Mouse (Mus musculus): ENCODE measurements around the gene D230025D16Rik. TPM values are rescaled to one million over a fixed set of nuclear protein-coding genes. Genes with fewer than 3 reads are reported as not detected.
A peak's percentile ranks its signal among the peaks of the same experiment; 100 is the strongest.

The D230025D16Rik gene
- polyA plus RNA-seq, 1 experiment: 22.1 TPM

DNA sequence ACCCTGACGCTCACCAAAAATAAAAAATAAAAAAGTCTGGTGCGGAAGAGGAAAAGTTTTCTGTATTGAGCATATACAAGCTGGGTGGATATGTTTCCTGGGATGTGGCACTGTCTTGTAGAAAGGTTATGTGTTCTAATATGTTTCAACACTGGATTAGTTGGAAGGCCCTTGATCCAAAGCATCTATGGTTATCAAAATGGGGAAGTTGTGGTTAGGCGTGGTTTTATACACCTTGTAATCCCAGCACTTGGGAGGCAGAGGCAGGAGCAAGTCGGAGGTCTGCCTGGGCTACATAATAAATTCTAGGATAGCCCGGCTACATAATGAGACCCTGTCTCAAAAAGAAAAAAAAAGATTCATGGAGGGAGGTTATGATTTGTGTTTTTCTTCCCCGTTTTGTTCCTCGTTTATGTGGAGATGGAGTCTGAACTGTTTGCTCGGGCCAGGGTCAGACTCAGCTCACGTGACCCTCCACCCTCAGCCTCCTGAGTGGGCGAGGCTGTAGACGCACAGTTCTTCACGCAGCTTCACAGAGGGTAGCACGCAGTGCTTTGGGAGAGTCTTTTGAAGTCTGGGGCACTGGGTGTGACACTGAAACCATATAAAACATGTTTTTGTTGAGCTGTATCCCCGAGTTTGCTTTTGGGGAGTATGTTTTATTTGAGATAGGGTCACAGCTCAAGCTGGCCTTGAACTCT lies 12.6 kb downstream of the D230025D16Rik start:
- no peak overlapping the region for H3K27ac ChIP-seq (ENCODE audit: insufficient read depth, low read depth, low read length)
- no peak overlapping the region for H3K4me3 ChIP-seq (ENCODE audit: insufficient read depth, low read depth, low read length)
- H3K4me1 ChIP-seq (ENCODE audit: control insufficient read depth, insufficient read depth, low read length): peaks cover 3% of the 10 kb centered on the region; the same call in 1 of the 2 replicates
- no peaks in the 10 kb centered on the region for H3K27me3 ChIP-seq (replicated peaks; ENCODE audit: control insufficient read depth, insufficient read depth, low read length)
- peaks cover 14% of the 10 kb centered on the region for H3K36me3 ChIP-seq (ENCODE audit: control insufficient read depth, insufficient read depth, low read length)
- DNase-seq: no peak
- TF ChIP-seq POLR2A (IDR thresholded peaks at IDR 0.05; ENCODE audit: low read depth, low read length): no peak
- no peak for TF ChIP-seq CTCF (conservative IDR thresholded peaks at IDR 0.05; ENCODE audit: insufficient read depth, insufficient read length, low read depth, low read length)
- 87% methylated on average over 14 of the region's 14 CpGs for WGBS

DNA sequence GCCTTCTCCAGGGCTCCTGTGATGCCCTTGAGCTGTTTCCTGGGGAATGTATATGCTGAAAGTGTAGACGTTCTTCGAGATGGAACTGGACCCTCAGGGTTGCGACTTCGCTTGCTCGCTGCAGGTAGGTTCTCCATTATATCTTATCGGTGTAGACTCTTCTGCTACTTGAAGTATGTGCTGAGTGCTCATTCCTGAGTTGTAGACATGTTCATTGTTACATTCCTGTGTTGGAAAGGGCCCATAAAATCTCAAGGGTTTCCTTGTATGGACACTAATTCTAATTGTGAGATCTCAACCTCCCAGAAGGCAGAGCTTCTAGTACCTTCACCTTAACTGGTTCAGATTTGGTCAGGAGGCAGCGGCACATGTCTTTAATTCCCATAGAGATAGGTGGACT lies 16.1 kb downstream of the D230025D16Rik start:
- peaks cover 13% of the 10 kb centered on the region for H3K36me3 ChIP-seq (ENCODE audit: control insufficient read depth, insufficient read depth, low read length)
- no peaks in the 10 kb centered on the region for H3K4me1 ChIP-seq (ENCODE audit: control insufficient read depth, insufficient read depth, low read length)
- 98% methylated on average over 7 of the region's 7 CpGs for WGBS
- no peaks in the 10 kb centered on the region for H3K27me3 ChIP-seq (replicated peaks; ENCODE audit: control insufficient read depth, insufficient read depth, low read length)
- H3K27ac ChIP-seq (ENCODE audit: insufficient read depth, low read depth, low read length): no peak overlapping the region
- TF ChIP-seq CTCF (conservative IDR thresholded peaks at IDR 0.05; ENCODE audit: insufficient read depth, insufficient read length, low read depth, low read length) (no peak), POLR2A (IDR thresholded peaks at IDR 0.05; ENCODE audit: low read depth, low read length) (no peak)
- DNase-seq: no peak
- H3K4me3 ChIP-seq (ENCODE audit: insufficient read depth, low read depth, low read length): no peak overlapping the region

GRCm38 (mm10) chr8:105251954-105252353 lies 27.0 kb downstream of the D230025D16Rik start:
- Histone ChIP-seq H3K4me1 (ENCODE audit: control insufficient read depth, insufficient read depth, low read length) (no peaks in the 10 kb centered on the region), H3K27ac (ENCODE audit: insufficient read depth, low read depth, low read length) (no peak overlapping the region), H3K4me3 (ENCODE audit: insufficient read depth, low read depth, low read length) (no peak overlapping the region), H3K27me3 (replicated peaks; ENCODE audit: control insufficient read depth, insufficient read depth, low read length) (no peaks in the 10 kb centered on the region), H3K36me3 (ENCODE audit: control insufficient read depth, insufficient read depth, low read length) (peaks cover 2% of the 10 kb centered on the region; the same call in 1 of the 2 replicates)
- TF ChIP-seq CTCF (conservative IDR thresholded peaks at IDR 0.05; ENCODE audit: insufficient read depth, insufficient read length, low read depth, low read length) (no peak), POLR2A (IDR thresholded peaks at IDR 0.05; ENCODE audit: low read depth, low read length) (no peak)
- no peak for DNase-seq
- 96% methylated on average over 6 of the region's 6 CpGs for WGBS

DNA sequence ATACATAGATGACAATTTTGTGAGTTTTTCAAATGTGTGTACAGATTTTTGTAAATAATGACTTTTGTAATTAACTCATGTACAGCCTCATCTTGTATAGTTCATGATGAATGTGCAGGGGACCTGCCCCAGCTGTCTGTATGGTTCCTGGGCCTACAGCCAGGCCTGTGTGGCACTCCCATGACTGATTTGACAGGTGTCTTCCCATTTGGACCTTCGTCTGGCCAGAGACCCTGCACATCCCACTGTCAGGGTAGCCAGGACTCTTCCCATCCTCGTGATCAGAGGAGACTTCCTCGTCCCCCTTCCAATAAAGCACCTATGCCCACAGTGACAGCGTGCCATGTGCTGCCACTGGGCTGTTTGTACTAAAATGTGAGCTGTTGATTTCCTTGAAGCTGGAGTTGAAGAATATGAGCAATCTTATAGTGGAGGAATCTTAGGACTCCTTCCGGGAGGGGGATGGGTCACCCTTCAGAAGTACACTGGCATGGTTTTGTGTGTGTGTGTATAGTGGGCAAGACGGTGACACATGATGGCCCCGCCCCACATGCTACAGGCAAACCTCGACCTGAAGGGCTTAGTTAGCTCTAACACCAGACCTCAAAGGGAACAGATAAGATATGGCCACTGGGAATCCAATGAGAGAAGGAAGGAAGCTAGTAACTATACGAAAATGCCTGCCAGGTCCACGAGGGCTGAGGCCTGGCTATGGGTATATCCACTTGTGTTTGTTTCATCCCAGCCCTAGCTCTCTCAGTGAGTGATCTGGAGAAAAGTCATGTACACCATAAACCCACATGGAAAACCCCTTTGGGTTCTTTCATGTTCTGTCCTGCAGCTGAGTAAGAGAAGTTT lies 28.0 kb downstream of the D230025D16Rik start:
- H3K27me3 ChIP-seq (replicated peaks; ENCODE audit: control insufficient read depth, insufficient read depth, low read length): no peaks in the 10 kb centered on the region
- DNase-seq: no peak
- no peak overlapping the region for H3K27ac ChIP-seq (ENCODE audit: insufficient read depth, low read depth, low read length)
- WGBS: 90% methylated on average over 10 of the region's 10 CpGs
- no peaks in the 10 kb centered on the region for H3K4me1 ChIP-seq (ENCODE audit: control insufficient read depth, insufficient read depth, low read length)
- no peak for TF ChIP-seq POLR2A (IDR thresholded peaks at IDR 0.05; ENCODE audit: low read depth, low read length)
- TF ChIP-seq CTCF (conservative IDR thresholded peaks at IDR 0.05; ENCODE audit: insufficient read depth, insufficient read length, low read depth, low read length): no peak
- H3K4me3 ChIP-seq (ENCODE audit: insufficient read depth, low read depth, low read length): no peak overlapping the region
- no peaks in the 10 kb centered on the region for H3K36me3 ChIP-seq (ENCODE audit: control insufficient read depth, insufficient read depth, low read length)

- Histone ChIP-seq H3K4me3 (ENCODE audit: insufficient read depth, low read depth, low read length) (no peak overlapping the region), H3K27ac (ENCODE audit: insufficient read depth, low read depth, low read length) (no peak overlapping the region), H3K36me3 (ENCODE audit: control insufficient read depth, insufficient read depth, low read length) (no peaks in the 10 kb centered on the region), H3K27me3 (replicated peaks; ENCODE audit: control insufficient read depth, insufficient read depth, low read length) (no peaks in the 10 kb centered on the region), H3K4me1 (ENCODE audit: control insufficient read depth, insufficient read depth, low read length) (no peaks in the 10 kb centered on the region)
- no peak for DNase-seq
- 46% methylated on average over 20 of the region's 20 CpGs for WGBS
- TF ChIP-seq POLR2A (IDR thresholded peaks at IDR 0.05; ENCODE audit: low read depth, low read length) (no peak), CTCF (conservative IDR thresholded peaks at IDR 0.05; ENCODE audit: insufficient read depth, insufficient read length, low read depth, low read length) (no peak)
Observed at GRCm38 (mm10) chr8:105253766-105254151, 28.8 kb downstream of the D230025D16Rik start.

DNA sequence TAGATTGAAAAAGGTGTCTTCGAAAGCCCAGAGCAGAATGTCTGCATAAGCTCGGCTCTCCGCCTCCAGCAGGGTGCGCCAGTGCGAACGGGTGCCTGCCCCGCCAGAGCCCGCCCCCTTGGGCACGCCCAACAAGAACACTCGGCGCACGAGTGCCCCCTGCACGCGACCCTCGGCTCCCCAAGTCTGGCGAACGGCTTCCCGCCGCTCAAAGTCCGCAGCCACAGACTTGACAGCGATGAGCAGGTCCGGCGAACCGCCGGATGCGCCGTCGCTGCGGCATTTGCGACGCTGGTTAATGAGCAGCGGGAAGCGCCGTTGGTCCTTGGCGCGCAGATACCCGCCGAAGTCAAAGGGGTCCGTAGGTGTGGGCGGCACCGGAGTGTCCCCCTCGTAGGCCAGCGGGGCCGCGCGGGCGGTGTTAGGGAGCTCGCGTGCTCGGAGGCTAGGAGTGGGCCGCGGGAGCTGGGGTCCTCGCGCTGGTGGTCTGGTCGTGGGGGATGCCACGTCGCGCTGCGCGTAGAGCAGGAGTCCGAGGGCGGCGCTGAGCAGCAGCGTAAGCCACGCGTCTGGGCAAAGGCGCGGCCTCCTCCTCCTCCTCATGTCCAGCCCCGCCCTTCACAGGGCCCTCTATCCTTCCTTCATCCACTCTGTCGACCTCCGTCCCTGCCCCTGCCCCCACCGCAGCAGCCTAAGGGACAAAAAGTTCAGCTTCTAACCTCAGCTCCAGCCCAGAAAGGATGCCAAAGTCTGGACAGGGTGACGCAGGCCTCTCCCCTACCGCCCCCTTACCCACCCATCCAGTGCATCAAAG lies 29.4 kb downstream of the D230025D16Rik start:
- DNase-seq: peak; percentile 90
- Histone ChIP-seq H3K4me3 (ENCODE audit: insufficient read depth, low read depth, low read length) (peak overlapping the region; percentile 62), H3K27ac (ENCODE audit: insufficient read depth, low read depth, low read length) (no peak overlapping the region), H3K27me3 (replicated peaks; ENCODE audit: control insufficient read depth, insufficient read depth, low read length) (no peaks in the 10 kb centered on the region), H3K36me3 (ENCODE audit: control insufficient read depth, insufficient read depth, low read length) (no peaks in the 10 kb centered on the region), H3K4me1 (ENCODE audit: control insufficient read depth, insufficient read depth, low read length) (peaks cover under 1% of the 10 kb centered on the region; the same call in 1 of the 2 replicates)
- TF ChIP-seq POLR2A (IDR thresholded peaks at IDR 0.05; ENCODE audit: low read depth, low read length): no peak
- peak; percentile 70 for TF ChIP-seq CTCF (conservative IDR thresholded peaks at IDR 0.05; ENCODE audit: insufficient read depth, insufficient read length, low read depth, low read length)
- under 1% methylated on average over 74 of the region's 74 CpGs for WGBS

Measured in kidney, adult 2 months (tissue).